Mouse (Mus musculus) thymus, adult 2 months (tissue): ENCODE results near the gene Otog.

Experiments used
- CTCF ChIP-seq: fragments of 200-500 bp; IDR thresholded peaks from 2 replicates; pipeline ENCODE4 v1.5.1; 2012; ENCODE audit warnings: mild to moderate bottlenecking, control low read depth, low read length, moderate library complexity, borderline replicate concordance; ENCODE audit not compliant: control insufficient read depth, poor library complexity, insufficient read depth; ENCODE audit errors: extremely low read depth
- POLR2A ChIP-seq: fragments of 200-500 bp; IDR thresholded peaks from 2 replicates; pipeline ENCODE4 v1.6.1; 2012; ENCODE audit warnings: mild to moderate bottlenecking, low read length, control low read depth, moderate library complexity; ENCODE audit not compliant: control insufficient read depth, poor library complexity, insufficient read depth; ENCODE audit errors: extremely low read depth

- TF ChIP-seq CTCF (no peak), POLR2A (no peak)
Measured at GRCm38 (mm10) chr7:46280896-46281295, 40.1 kb downstream of the Otog start.
